Mouse (Mus musculus): Measurements from ENCODE around the gene Scn10a. TPM values are rescaled to one million over a fixed set of nuclear protein-coding genes. Genes with fewer than 3 reads are reported as not detected.

The Scn10a gene
- polyA plus RNA-seq, 1 experiment from 2014 or later = not detected

- no peak for TF ChIP-seq EP300 (optimal IDR thresholded peaks at IDR 0.05)
- TF ChIP-seq CTCF (IDR thresholded peaks at IDR 0.05; ENCODE audit: low read depth) = no peak
- no peaks in the 10 kb centered on the region for H3K9me3 ChIP-seq (ENCODE audit: control insufficient read depth, low read length)
- peak within 1 kb of the TSS; percentile 47 for H3K4me3 ChIP-seq (ENCODE audit: low read depth, low read length)
- H3K36me3 ChIP-seq (ENCODE audit: control insufficient read depth, insufficient read depth, low read length) = no peaks in the 10 kb centered on the region
- H3K4me1 ChIP-seq (replicated peaks; ENCODE audit: control insufficient read depth, insufficient read depth) = 0 out of 2 replicates have a peak, but pooled peaks cover 2% of the 10 kb centered on the region
- no peak within 1 kb of the TSS for H3K27ac ChIP-seq (replicated peaks)
- peak within 1 kb of the TSS; percentile 52 for H3K9ac ChIP-seq (ENCODE audit: low read length)
- DNase-seq (ENCODE audit: low spot score) (peak; percentile 64), ATAC-seq (ENCODE audit: low FRiP score, low TSS enrichment) (peak; percentile 70)
- H3K4me2 ChIP-seq (replicated peaks; ENCODE audit: low read depth) = peak within 1 kb of the TSS; percentile 97
- peaks cover 11% of the 10 kb centered on the region; the same call in 1 of the 2 replicates for H3K27me3 ChIP-seq (ENCODE audit: control insufficient read depth, insufficient read depth, low read length)
- under 1% methylated on average over 50 of the region's 99 CpGs for WGBS
Observed at GRCm38 (mm10) chr9:119578636-119579438, 140.3 kb downstream of the Scn10a start, which contains the start of gene Scn5a. Scn5a (minus strand) TSS chr9:119579016.

GRCm38 (mm10) chr9:119578311-119578635, 140.8 kb downstream of the Scn10a start:
- Histone ChIP-seq H3K4me1 (replicated peaks; ENCODE audit: control insufficient read depth, insufficient read depth) (0 out of 2 replicates have a peak, but pooled peaks cover 2% of the 10 kb centered on the region), H3K4me2 (replicated peaks; ENCODE audit: low read depth) (peak overlapping the region; percentile 97), H3K36me3 (ENCODE audit: control insufficient read depth, insufficient read depth, low read length) (no peaks in the 10 kb centered on the region), H3K9ac (ENCODE audit: low read length) (peak overlapping the region; percentile 52), H3K27me3 (ENCODE audit: control insufficient read depth, insufficient read depth, low read length) (peaks cover 11% of the 10 kb centered on the region; the same call in 1 of the 2 replicates), H3K27ac (replicated peaks) (no peak overlapping the region), H3K9me3 (ENCODE audit: control insufficient read depth, low read length) (no peaks in the 10 kb centered on the region), H3K4me3 (ENCODE audit: low read depth, low read length) (peak overlapping the region; percentile 47)
- WGBS = 0% methylated on average over 19 of the region's 24 CpGs
- DNase-seq (ENCODE audit: low spot score) (no peak), ATAC-seq (ENCODE audit: low FRiP score, low TSS enrichment) (no peak)
- TF ChIP-seq EP300 (optimal IDR thresholded peaks at IDR 0.05) = no peak

GRCm38 (mm10) chr9:119576977-119577376, 142.1 kb downstream of the Scn10a start:
- no peak for DNase-seq (ENCODE audit: low spot score)
- Histone ChIP-seq H3K9ac (ENCODE audit: low read length) (no peak overlapping the region), H3K4me1 (replicated peaks; ENCODE audit: control insufficient read depth, insufficient read depth) (0 out of 2 replicates have a peak, but pooled peaks cover 2% of the 10 kb centered on the region), H3K9me3 (ENCODE audit: control insufficient read depth, low read length) (no peaks in the 10 kb centered on the region), H3K4me2 (replicated peaks; ENCODE audit: low read depth) (no peak overlapping the region), H3K4me3 (ENCODE audit: low read depth, low read length) (no peak overlapping the region), H3K27ac (replicated peaks) (no peak overlapping the region), H3K36me3 (ENCODE audit: control insufficient read depth, insufficient read depth, low read length) (no peaks in the 10 kb centered on the region), H3K27me3 (ENCODE audit: control insufficient read depth, insufficient read depth, low read length) (peaks cover 11% of the 10 kb centered on the region; the same call in 1 of the 2 replicates)
- 67% methylated on average over 2 of the region's 2 CpGs for WGBS
- no peak for TF ChIP-seq CTCF (IDR thresholded peaks at IDR 0.05; ENCODE audit: low read depth)
- no peak for TF ChIP-seq EP300 (optimal IDR thresholded peaks at IDR 0.05)
- ATAC-seq (ENCODE audit: low FRiP score, low TSS enrichment) = no peak

GRCm38 (mm10) chr9:119575732-119576131, 143.4 kb downstream of the Scn10a start:
- 52% methylated on average over 9 of the region's 9 CpGs for WGBS

GRCm38 (mm10) chr9:119574366-119574765, 144.8 kb downstream of the Scn10a start:
- no peaks in the 10 kb centered on the region for H3K9me3 ChIP-seq (ENCODE audit: control insufficient read depth, low read length)
- no peak overlapping the region for H3K4me3 ChIP-seq (ENCODE audit: low read depth, low read length)
- H3K4me1 ChIP-seq (replicated peaks; ENCODE audit: control insufficient read depth, insufficient read depth) = 0 out of 2 replicates have a peak, but pooled peaks cover 2% of the 10 kb centered on the region
- no peak overlapping the region for H3K4me2 ChIP-seq (replicated peaks; ENCODE audit: low read depth)
- no peak for TF ChIP-seq CTCF (IDR thresholded peaks at IDR 0.05; ENCODE audit: low read depth)
- no peak for TF ChIP-seq EP300 (optimal IDR thresholded peaks at IDR 0.05)
- no peak overlapping the region for H3K27ac ChIP-seq (replicated peaks)
- no peaks in the 10 kb centered on the region for H3K36me3 ChIP-seq (ENCODE audit: control insufficient read depth, insufficient read depth, low read length)
- DNase-seq (ENCODE audit: low spot score) (no peak), ATAC-seq (ENCODE audit: low FRiP score, low TSS enrichment) (no peak)
- WGBS = 73% methylated on average over 7 of the region's 7 CpGs
- H3K27me3 ChIP-seq (ENCODE audit: control insufficient read depth, insufficient read depth, low read length) = peaks cover 8% of the 10 kb centered on the region; the same call in 1 of the 2 replicates
- no peak overlapping the region for H3K9ac ChIP-seq (ENCODE audit: low read length)

More at GRCm38 (mm10) chr9:119575732-119576131, 143.4 kb downstream of the Scn10a start:
- H3K27ac ChIP-seq (replicated peaks) = no peak overlapping the region
- no peak overlapping the region for H3K4me3 ChIP-seq (ENCODE audit: low read depth, low read length)
- H3K36me3 ChIP-seq (ENCODE audit: control insufficient read depth, insufficient read depth, low read length) = no peaks in the 10 kb centered on the region
- ATAC-seq (ENCODE audit: low FRiP score, low TSS enrichment) = no peak
- H3K4me1 ChIP-seq (replicated peaks; ENCODE audit: control insufficient read depth, insufficient read depth) = 0 out of 2 replicates have a peak, but pooled peaks cover 2% of the 10 kb centered on the region
- no peaks in the 10 kb centered on the region for H3K9me3 ChIP-seq (ENCODE audit: control insufficient read depth, low read length)
- TF ChIP-seq EP300 (optimal IDR thresholded peaks at IDR 0.05) = no peak
- TF ChIP-seq CTCF (IDR thresholded peaks at IDR 0.05; ENCODE audit: low read depth) = no peak
- no peak overlapping the region for H3K9ac ChIP-seq (ENCODE audit: low read length)
- no peak overlapping the region for H3K4me2 ChIP-seq (replicated peaks; ENCODE audit: low read depth)
- H3K27me3 ChIP-seq (ENCODE audit: control insufficient read depth, insufficient read depth, low read length) = peaks cover 11% of the 10 kb centered on the region; the same call in 1 of the 2 replicates
- no peak for DNase-seq (ENCODE audit: low spot score)

- DNase-seq (ENCODE audit: low spot score) (no peak), ATAC-seq (ENCODE audit: low FRiP score, low TSS enrichment) (no peak)
- H3K4me2 ChIP-seq (replicated peaks; ENCODE audit: low read depth) = no peak overlapping the region
- H3K36me3 ChIP-seq (ENCODE audit: control insufficient read depth, insufficient read depth, low read length) = no peaks in the 10 kb centered on the region
- peaks cover 8% of the 10 kb centered on the region; the same call in 1 of the 2 replicates for H3K27me3 ChIP-seq (ENCODE audit: control insufficient read depth, insufficient read depth, low read length)
- no peaks in the 10 kb centered on the region for H3K4me1 ChIP-seq (replicated peaks; ENCODE audit: control insufficient read depth, insufficient read depth)
- no peak overlapping the region for H3K27ac ChIP-seq (replicated peaks)
- no peak overlapping the region for H3K4me3 ChIP-seq (ENCODE audit: low read depth, low read length)
- no peaks in the 10 kb centered on the region for H3K9me3 ChIP-seq (ENCODE audit: control insufficient read depth, low read length)
- 62% methylated on average over 14 of the region's 14 CpGs for WGBS
- TF ChIP-seq CTCF (IDR thresholded peaks at IDR 0.05; ENCODE audit: low read depth) (no peak), EP300 (optimal IDR thresholded peaks at IDR 0.05) (no peak)
- no peak overlapping the region for H3K9ac ChIP-seq (ENCODE audit: low read length)
Observed at GRCm38 (mm10) chr9:119573009-119573408, 146.1 kb downstream of the Scn10a start.

Data from stomach, postnatal 0 days (tissue).